Mouse (Mus musculus) large intestine, adult 2 months (tissue): ENCODE measurements around the gene Jakmip3. TPM values are rescaled to one million over a fixed set of nuclear protein-coding genes. Genes with fewer than 3 reads are reported as not detected.

Experiments used
- DNase-seq: peaks from one replicate; pipeline ENCODE4 v3.0.0-alpha.2; 2012; ENCODE audit warnings: low read depth, low spot score
- WGBS: fragments of 180-500 bp; shearing (Covaris S2); methylation state at CpG from one replicate; pipeline ENCODE4 v1.1.7; 2018; 5-methylcytosine and 5-hydroxymethylcytosine counted together
- polyA plus RNA-seq: library from polyadenylated mRNA; depleted of rRNA; stranded (reverse); fragments of >200 nt; gene quantifications from 2 replicates; pipeline ENCODE4 v1.2.3, GENCODE M21; 2012

Jakmip3 gene
- polyA plus RNA-seq, 1 experiment: 0.11 TPM

DNA sequence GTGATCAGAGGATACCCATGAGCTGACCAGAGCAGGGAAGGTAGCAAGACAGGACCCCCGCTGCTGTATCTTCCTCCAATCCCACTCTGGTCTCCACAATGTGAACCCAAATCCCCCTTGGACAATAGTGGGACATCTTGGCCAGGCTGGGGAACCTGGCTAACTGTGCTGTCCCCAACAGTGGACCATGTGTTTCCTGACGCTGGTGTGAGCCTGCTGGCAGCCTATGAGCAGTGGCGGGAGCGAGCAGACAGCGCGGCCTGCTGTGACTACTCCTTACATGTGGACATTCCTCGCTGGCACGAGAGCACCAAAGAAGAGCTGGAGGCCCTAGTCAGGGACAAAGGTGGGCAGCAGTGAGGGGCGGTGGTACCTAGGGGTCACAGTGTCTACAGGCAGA lies 151.2 kb downstream of the Jakmip3 start:
- DNase-seq: no peak
- 80% methylated on average over 9 of the region's 9 CpGs for WGBS

DNA sequence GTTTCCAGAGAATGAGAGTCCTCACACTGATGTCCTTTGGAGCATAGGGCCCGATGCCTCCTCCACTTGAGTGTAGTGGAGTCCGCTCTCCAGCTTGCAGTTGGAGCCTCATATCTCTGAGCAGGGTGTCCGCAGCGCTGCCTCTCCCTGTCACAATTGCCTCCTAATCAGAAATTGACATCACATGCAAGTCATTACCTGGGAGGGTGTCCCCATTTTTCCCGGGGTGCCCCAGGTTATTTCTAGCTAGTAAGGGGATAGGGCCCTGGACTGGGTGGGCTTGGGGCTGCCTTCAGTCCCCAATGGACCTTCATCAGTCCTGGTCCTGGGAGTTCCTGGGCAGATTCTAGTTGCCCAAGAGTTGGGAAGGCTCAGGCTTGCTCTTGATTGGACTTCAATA lies 152.1 kb downstream of the Jakmip3 start:
- DNase-seq: no peak
- 88% methylated on average over 5 of the region's 5 CpGs for WGBS

DNA sequence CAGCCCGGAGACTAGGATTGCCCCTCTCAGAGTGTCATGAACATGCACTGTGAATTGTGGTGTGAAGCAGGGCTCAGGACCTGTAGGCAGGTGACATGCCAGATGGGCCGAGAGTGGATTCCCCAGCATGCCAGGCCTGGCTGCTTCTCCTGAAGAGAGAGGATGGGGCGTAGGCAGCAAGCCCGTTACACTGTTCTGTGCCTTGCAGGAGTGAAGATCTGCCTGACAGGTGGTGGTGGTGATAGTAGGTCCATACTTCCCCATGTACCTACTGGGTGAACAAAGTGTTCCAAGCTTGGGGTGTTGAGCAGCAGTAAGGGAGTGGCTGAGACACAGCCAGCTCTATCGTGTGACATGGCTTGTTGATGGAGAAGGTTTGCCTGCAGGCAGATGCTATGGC lies 152.6 kb downstream of the Jakmip3 start:
- 82% methylated on average over 5 of the region's 5 CpGs for WGBS

DNA sequence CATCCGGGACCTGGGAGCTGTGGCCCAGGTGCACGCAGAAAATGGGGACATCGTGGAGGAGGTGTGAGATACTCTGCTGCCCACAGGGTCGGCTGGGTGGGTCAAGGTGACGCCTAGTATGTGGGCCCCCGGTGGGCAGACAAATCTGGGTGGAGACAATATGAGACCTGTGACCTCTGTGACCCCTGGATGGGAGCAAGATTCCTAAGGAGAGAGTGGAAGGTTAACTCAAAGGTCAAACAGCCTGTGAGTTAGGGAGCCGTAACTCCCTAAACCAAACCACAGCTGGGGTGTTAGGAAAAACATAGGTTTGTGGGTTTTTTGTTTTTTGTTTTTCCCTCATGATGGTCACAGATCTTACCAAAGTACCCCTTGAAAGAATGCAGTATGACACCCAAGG lies 153.3 kb downstream of the Jakmip3 start:
- 64% methylated on average over 7 of the region's 7 CpGs for WGBS
- DNase-seq: no peak

More for the DNA sequence above, 152.6 kb downstream of the Jakmip3 start:
- DNase-seq: no peak

DNA sequence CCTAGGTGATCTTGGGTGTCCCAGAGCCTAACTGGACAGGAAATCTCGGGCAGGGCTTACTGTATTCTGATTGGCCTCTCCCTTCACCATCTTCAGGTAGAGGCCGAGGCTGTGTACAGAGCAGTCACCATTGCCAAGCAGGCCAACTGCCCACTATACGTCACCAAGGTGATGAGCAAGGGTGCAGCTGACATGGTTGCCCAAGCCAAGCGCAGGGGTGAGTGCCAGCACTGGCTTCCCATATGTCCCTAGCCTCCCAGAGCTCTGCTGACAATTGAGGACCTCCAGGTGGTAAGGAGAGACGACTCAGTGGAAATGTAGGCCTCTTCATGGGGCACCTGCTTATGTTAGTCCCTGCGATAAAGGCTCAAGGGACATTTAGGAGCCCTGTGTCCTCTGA lies 154.2 kb downstream of the Jakmip3 start:
- WGBS: 71% methylated on average over 6 of the region's 6 CpGs
- DNase-seq: no peak

DNA sequence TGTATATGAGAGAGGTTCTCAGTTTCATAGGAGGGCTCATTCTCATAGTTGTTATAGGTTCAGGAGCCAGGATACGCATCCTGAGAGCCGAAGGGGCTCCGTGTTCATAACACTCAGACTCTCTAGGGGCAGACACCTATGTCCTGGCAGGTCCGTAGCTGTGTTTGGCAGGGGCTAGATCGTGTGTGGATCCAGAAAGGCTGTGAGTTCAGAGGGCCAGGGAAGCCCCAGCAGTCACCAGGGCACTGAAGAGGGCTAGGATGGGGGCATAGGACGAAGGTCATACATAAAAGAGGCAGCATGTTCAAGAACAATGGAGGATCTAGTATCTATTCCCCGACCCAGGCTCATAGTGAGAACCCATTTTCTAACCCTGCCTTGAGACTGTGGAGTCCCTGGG lies 154.8 kb downstream of the Jakmip3 start:
- 77% methylated on average over 7 of the region's 7 CpGs for WGBS
- DNase-seq: no peak

DNA sequence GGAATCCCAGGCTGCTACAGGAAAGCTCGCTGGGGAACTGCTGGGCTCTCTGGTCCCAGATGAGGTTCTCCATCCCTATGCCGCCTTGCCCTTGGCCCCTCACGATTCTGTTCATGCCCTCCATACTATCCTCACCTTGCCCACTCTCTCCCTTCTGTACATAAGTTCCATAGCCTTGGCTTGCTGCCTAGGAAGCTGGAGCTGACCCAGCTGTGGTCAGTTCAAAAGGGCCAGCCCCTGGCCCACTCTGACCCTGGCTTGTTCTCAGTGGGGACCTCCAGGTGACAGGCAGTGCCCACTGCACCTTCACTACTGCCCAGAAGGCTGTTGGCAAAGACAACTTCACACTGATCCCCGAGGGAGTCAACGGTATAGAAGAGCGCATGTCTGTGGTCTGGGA lies 155.9 kb downstream of the Jakmip3 start:
- 89% methylated on average over 6 of the region's 6 CpGs for WGBS
- no peak for DNase-seq

DNA sequence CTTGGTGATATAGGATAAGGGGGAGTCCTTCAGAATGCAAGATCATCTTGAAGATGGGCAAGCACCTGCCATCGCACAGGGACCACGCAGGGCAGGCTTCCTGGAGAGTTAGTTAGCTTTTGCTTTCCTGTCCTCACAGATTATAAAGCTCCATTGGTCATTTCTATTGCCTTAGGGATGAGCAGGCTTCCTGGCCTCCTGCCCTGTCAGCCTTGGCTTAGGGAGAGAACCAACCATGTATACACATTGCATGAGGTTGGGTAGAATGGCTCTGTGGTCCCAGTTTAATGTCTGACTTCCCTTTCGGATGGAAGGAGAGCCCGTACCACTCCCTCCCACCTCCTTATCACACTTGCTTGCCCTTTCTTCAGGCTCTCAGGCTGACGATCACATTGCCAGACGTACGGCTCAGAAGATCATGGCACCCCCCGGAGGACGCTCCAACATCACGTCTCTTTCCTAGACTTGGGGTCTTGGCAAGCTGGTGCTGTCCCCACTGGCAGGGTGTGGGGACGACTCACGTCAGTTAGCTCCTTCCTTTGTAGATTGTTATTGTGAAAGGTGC lies 160.1 kb downstream of the Jakmip3 start:
- DNase-seq: no peak
- WGBS: 77% methylated on average over 12 of the region's 12 CpGs

DNA sequence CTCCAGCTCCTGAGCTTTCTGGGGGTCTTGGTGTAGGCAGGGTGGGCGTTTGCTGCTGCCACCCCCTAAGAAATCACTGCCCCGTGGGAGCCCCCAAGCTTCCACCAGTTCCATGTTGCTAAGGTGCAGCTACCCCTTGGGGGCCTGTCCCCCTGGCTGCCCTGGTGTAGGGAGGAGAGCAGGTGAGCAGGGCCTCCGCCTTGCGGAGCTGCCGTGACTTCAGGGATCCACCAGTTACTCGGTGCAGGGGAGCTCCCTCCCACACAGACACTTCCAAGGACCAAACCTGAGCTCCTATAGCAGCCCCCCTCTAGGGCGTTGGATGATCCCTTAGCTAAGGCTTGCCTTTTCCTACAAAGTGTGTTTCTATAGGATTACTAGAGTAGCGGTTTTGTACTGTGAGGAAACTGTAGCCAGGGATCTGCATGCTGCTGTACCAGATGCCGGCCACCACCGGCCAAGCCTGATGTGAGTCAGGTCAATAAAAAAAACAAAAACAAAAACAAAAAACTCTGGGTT lies 160.8 kb downstream of the Jakmip3 start:
- no peak for DNase-seq
- 72% methylated on average over 10 of the region's 10 CpGs for WGBS

DNA sequence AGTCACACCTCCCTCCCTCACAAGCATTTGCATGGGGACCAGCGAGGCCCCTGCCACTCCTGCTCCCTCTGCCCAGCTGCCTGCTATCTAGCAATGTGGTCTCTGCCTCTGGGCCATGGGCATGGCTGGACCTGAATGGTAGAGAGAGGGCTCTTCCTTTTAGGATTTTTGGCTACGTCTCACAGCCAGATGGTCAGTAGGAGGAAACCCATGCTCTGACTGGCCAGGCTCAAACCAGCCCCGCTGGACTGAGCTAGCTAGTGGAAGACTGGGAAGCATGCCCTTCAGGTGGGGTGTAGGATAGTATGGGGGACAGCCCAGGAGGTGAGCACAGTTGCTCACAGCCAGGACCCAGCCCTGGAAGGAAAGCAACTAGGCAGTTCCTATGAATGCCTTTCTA lies 161.3 kb downstream of the Jakmip3 start:
- WGBS: 83% methylated on average over 3 of the region's 3 CpGs
- no peak for DNase-seq

DNA sequence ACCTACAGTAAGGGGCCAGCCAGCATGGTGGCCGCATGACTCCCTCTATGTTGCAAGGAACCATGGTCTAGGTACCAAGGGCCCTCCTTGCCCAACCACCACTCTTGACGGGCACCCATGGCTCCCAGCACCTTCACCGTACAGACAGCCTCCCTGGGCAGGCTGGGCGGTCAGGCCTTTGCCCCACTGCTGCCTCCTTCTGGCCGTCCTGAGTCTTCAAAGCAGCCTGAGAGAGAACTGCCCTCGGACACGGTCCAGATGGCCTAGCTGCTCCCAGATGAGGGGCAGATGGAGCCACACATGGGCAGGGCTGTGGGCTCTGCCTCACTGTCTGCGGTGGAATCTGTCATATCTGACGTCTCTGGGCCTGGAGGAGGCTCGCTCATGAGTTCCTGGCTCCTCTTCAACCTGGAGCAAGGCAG lies 163.4 kb downstream of the Jakmip3 start:
- DNase-seq: no peak
- 59% methylated on average over 10 of the region's 10 CpGs for WGBS

DNA sequence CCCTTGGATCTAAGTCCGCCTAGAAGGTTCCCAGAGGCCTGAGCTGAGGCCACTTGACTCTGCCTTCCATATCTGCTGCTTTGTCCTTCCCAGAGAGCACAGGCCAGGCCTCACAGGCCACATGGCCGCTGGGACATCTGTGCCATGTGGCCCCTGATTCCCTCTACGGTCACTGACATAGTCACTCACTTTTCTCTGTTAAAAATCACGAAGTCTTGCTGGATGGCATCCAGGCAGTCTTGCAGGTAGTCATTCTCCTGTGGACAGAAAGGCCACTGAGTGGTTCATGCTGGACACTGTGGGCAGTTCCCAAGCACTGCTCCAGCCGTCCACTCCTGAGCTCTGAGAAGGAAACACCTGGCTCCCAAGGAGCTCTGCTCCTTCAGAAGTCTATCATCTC lies 164.5 kb downstream of the Jakmip3 start:
- no peak for DNase-seq
- 73% methylated on average over 5 of the region's 5 CpGs for WGBS

DNA sequence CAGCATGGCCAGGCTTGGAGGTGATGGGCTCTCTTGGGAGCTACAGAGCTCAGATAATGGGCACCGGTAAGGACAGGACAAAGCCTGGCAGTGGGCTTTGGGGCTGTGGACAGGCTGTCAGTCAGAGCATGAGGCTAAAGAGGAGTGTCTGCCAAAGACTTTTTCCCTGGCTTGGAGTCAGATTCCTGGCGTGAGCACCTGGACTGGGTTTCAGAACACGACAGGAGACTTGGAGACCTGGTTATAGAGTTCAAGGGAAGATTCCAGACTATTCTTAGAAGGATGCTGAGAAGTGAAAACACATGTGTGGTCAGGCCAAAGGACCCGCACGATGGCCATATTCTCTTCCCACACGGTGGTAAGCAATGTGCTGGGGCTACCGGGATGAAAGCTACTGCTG lies 165.2 kb downstream of the Jakmip3 start:
- no peak for DNase-seq
- WGBS: 83% methylated on average over 7 of the region's 7 CpGs

DNA sequence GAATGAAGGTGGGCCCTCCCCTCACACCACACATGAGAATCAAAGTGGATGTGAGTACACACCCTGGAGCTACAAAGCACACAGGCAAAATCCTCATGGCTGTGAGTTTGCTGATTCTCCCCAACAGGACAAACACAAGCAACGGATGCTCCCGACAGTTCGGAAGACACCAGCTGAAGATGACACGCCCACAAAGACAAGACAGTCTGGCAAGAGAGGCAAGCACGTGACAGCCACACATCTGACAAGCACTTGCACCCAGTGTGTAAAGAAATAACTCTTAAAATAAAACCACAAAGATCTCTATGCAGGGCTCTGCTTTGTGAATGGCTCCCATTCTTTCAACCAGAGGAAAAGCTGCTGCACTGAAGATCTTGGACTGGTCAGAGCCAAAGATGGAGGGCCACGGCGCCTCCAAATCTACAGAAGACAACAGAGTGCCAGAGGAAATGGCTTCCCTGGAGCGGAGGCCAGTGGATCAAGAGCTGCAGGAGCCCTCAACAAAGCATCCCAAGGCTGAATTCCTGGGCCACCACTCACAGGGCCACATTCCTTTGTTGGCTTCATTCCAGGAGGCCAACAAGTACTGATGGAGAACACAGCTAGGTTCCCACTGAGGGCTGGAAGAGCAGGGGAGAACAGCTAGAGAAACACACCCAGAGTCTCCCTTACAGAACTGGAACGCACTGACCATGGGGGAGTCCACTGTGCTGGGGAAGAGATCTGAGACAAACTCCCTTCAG lies 167.5 kb downstream of the Jakmip3 start:
- no peak for DNase-seq
- WGBS: 76% methylated on average over 9 of the region's 9 CpGs

DNA sequence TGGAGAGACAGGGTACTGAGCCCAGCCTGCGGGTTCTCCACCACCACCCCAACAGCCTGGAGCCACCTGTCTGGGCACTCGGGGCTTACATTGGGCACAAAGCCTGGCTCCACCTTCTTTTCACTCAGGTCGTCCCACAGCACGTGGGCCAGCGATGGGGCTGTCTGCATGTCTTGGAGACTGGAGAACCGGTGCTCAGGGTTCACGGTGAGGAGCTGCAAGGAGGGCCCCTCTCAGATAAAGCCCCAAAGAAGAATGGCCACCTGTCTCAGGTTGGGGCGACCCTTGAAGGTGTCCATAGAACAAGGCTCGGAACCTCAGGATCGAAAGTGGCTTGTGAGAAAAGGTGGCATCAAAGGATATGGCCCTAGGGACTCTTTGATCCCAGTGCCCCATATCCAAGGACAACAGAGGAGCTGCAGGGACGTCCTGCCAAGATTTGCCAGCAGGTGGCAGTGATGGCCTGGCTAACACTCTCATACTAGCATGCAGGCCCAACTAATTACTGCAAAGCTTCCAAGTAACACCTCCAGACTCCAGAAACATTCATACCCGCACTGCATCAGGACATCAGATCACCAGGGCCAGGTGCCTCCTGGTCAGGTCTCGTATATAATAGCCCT lies 178.7 kb downstream of the Jakmip3 start:
- DNase-seq: peak; percentile 38
- WGBS: 34% methylated on average over 13 of the region's 13 CpGs

DNA sequence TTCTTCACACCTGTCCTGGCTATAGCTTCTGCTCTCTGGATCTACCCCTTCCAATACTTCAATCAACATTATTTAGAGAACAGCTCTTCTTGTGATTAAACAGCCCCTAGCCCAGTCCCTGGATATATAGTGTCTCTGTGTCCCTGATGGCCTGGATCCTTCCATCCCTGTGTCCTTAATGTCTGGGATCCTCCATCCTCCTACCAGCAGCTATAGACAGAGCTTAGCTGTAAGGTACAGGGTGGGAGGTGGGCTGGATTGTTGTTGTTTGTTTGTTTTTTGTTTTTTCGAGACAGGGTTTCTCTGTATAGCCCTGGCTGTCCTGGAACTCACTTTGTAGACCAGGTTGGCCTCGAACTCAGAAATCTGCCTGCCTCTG lies 179.2 kb downstream of the Jakmip3 start:
- WGBS: 37% methylated on average over 2 of the region's 2 CpGs
- no peak for DNase-seq

DNA sequence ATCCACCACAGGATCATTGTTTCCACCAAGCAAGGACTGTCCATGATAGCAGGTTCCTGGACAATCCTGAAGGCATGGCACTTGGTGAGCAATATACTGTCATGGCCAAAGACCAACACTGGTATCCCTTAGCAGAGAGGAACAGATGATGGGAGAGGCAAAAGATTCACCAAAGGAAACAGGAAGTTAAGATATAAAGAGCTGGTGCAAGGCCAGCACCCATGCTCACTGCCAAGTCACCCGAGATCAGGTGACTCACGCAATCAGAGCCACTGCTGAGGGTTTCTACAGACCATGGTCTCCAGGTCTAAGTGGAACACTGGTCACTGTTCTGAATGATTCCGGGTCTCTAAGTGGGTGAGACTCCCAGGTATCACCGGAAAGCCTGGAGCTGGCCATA lies 185.4 kb downstream of the Jakmip3 start:
- peak; percentile 13 for DNase-seq
- WGBS: 31% methylated on average over 4 of the region's 4 CpGs

DNA sequence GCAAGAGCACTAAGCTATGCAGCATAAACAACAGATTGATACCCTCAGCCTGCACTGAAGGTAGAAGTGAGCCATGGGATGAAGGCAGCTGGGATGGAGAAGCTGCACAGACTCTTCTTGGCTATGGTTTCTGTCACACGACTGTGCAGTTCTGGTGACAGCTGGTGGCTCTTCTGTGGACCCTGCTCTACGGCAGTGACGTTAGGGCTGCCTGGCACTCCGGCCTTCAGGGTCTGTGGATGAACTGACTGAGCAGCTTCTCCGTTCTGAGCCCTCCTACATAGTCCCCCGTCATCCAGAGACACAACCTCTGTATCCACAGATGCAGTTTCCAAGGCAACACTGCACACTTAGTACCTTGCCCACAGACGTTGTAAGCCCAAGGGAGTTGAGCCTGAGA lies 186.0 kb downstream of the Jakmip3 start:
- DNase-seq: no peak
- 61% methylated on average over 7 of the region's 7 CpGs for WGBS

DNA sequence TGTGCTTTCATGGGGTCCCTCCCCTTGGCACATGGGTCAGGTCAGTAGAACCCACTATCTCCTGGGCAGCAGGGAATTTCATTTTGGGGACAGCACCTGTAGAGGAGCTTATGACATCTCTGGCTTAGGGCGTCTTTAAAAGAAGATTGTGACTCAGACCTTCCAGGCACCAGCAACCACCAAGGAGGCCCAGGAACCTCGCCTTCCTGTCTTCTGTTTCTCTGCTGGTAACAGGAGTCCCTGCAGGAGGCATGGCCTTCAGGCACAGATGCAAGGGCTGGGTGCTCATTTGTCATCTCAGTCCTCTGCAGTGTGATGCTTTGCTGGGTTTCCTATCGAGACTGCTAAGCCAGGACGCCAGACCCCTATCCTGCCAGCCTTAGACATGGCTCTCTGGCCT lies 188.5 kb downstream of the Jakmip3 start:
- WGBS: 77% methylated on average over 4 of the region's 4 CpGs
- DNase-seq: no peak

DNA sequence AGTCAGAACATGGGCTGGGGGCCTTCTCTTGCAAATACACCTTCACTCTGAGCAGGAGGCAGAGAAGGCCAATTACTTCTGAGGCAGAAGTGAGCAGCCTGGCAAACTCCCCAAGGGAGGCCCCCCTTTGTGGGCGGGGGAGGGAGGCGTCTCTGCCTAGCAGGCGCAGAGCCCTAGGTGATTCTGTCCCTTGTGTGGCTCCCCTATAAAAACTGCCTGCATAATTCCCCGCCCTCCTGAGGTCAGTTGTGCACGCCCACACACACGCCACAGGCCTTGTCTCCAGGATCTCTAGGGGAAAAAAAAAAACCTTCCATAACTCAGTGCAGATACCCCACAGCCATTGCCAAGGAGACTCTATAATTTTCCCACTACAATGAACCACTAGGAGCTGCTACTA lies 189.8 kb downstream of the Jakmip3 start:
- DNase-seq: no peak
- 19% methylated on average over 6 of the region's 6 CpGs for WGBS

DNA sequence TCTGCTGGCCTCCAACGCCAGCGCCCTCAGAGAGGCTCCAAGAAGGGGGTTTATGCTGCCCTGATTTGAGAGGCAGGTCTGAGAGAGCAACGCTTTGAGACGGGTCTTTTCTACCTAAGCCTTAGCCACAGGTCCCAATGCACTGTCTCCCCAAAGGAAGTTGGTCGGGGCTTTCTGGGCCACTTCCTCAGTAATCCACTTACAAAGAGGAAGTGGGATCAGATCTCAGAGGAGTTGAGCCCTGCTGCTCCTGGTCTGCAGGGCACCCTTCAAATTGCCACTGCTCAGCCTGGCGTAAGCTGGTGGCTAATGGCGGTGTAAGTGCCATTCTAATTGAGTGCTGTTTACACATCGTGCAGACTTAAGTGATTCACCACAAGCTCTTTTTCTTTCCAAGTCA lies 191.0 kb downstream of the Jakmip3 start:
- DNase-seq: no peak
- 55% methylated on average over 8 of the region's 8 CpGs for WGBS
